Comparison of ENCODE assay signal across 1 mouse cellular context in the genomic region with DNA sequence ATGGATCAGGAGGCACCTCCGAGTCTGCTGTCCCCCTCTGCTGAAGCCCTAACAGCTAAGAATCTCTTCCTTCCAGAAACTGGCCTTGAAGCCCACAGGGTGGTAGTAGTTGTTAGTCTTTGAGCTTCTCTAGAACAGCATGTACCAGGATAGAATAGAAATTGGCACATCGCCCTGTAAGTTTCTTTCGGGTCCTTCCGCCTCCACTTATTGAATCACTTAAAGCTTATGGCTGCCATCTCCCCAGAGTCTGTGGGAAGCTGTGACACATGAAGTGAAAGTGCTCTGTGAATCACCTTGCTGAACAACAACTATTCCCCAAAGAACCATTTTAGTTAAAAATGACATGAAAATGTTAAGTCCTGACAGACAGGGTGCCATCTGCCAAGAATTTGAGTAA.
TF ChIP-seq lines count a peak whose summit lies in the region.

No protein-coding gene starts in this region.

TF ChIP-seq in CH12.LX, 34 proteins besides CTCF, POLR2A, EP300 and RAD21:
- TF ChIP-seq RCOR1 (conservative IDR thresholded peaks at IDR 0.05; ENCODE audit: low read depth, low read length): no peak
- no peak for TF ChIP-seq MAFK (IDR thresholded peaks at IDR 0.05; ENCODE audit: insufficient replicate concordance, low read length)
- 0 out of 2 replicates have a peak, but pooled peaks have one; percentile 31 for TF ChIP-seq ETS1 (conservative IDR thresholded peaks at IDR 0.05; ENCODE audit: low read depth, low read length)
